Mouse (Mus musculus) urinary bladder, postnatal 25 days (tissue): ENCODE data around the gene Neu3.
"Not testable (repeated sequence)": the region's sequence is repeated elsewhere in the genome, so short reads cannot be mapped to it uniquely, and the experiment has no call there.

Experiments
- DNase-seq: peaks from one replicate; pipeline ENCODE4 v3.0.0; 2022; ENCODE audit warnings: low spot score

Gene Neu3

GRCm38 (mm10) chr7:99833846-99834222 is 5.6 kb upstream of the Neu3 start:
- DNase-seq, result no peak

DNA sequence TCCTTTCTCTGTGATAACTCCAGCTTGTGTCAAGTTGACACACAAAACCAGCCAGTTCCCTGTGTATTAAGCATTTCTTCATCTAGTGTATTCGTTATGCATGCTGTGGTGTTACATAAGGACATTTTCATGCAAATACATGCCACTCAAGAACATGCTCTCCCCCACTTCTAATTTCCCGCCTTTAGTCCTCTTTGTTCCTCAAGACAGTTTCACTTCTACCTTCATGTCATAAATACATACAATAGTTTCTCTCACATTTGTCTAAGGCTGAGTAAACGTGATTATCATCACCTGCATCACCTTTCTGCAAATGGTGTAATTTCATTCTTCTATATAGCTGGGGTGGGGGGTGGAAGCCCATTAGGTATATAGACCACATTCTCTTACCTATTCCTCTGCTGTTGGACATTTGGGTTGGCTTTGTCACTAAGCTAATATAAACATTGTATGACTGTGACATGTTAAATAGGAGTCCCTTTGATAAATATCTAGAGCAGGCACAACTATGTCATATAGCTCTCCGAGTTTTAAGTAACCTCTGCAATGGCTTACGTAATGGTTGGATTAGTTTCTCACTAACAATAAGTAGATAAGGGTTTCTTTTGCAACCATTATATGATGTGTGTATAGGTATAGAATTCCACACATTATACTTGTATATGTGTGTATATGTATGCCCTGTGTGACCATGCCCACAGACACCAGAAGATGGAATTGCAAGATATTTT is 5.1 kb upstream of the Neu3 start:
- DNase-seq, result no peak

DNA sequence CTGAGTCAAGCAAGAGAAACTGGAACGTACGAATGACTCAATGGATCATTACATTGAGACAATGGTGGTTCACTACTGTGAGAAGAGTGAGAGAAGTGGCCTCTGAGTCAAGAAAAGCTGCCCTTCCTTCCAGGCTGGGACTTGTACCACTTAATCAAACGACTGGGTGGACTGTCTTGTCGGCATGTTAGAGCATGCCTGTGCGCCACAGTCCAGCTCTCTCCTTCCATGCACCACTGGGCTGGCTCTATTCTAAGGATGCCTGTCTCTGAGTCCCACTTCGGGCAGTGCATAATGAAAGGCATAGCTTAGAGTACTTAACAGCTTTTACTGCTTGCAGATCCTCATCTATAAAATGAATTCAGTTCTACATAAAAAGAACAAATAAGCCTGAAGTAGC is 2.1 kb downstream of the Neu3 start:
- DNase-seq, result no peak

GRCm38 (mm10) chr7:99825511-99825910 is 2.7 kb downstream of the Neu3 start:
- DNase-seq, result no peak

GRCm38 (mm10) chr7:99824649-99825483 is 3.4 kb downstream of the Neu3 start:
- no peak for DNase-seq

DNA sequence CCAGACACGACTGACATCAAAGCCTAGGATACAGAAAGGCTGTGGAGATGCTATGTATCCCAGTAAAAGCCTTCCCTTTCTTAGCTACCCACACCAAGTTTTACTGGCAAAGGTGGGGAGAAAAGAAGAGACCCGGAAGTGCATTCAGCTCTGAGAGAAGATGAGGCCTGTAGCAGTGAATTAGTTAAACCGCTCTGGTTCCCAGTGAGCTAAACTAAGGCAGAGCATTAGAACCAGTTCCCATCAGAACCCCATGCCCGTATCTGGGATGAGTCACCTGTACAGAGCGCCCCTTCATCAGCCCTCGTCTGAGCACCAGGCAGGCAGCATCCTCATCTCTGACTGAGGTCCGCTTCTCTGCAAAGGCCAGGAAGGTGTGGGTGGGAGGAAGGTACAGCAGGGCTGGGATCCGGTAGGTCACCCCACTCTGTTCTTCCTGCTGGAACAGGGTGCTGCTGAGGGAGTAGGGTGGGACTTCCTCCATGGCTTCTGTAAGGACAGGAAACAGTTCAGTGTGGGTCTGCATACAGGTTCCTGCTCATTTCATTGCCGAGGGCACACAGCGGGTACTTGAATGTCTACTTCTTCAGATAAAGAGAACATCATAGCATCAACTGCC is 5.1 kb downstream of the Neu3 start:
- no peak for DNase-seq

DNA sequence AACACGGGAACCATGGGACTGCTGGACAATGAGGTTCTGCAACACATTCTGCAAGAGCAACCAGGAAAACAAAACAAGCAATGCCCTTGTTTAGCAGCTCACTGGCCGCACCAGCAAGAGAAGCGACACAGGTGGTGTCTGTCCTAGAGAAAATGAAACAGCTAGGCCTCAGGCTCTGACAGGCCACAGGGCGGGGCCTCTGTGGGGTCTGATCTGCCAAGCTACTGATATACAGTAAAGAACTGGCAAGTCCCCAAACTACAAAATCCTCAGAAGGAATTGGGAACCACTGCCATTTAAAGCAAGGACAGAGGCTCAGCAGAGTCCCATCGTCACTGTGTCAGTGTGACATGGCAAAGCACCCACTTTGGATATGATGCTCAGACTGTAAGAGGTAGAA is 5.8 kb downstream of the Neu3 start:
- DNase-seq, result no peak

GRCm38 (mm10) chr7:99821953-99822352 is 6.3 kb downstream of the Neu3 start:
- no peak for DNase-seq

GRCm38 (mm10) chr7:99818181-99818725 is 10.0 kb downstream of the Neu3 start:
- DNase-seq, result not testable (repeated sequence)

GRCm38 (mm10) chr7:99813394-99813793 is 14.8 kb downstream of the Neu3 start:
- DNase-seq, result peak; percentile 45

DNA sequence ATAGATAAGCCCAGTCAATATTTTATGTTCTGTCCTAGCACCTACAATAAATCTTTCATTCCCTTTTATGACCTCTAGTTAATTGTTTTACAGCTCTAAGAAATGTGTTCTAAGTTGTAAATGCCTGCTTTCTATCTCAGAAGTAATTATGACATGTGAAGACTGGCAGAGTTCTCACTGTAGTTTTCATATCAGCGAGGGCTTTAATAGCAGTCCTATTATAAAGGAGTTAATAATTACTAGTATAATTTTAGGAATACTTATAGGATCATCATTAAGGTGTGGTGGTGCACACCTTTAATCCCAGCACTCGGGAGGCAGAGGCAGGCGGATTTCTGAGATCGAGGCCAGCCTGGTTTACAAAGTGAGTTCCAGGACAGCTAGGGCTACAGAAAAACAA is 16.6 kb downstream of the Neu3 start:
- DNase-seq, result no peak

GRCm38 (mm10) chr7:99810814-99811213 is 17.4 kb downstream of the Neu3 start:
- no peak for DNase-seq

DNA sequence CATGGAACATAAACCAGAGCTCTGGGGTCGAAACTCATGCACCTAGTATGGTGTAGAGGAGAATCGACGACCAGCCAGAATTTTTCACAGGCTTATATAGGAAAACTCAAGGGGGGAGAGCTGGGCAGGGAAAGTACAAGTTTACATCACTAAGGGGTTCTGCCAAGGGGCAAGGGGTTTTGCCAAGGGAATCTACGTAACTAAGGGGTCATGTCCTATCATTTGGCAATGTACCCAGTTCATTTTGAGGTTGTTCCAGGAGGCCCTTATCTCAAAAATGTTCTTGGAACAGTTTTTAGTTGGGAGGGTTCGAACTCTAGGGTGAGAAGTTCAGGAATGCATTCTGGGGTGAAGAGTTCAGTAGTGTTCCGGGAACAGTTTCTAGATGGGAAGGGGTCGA is 21.2 kb downstream of the Neu3 start:
- not testable (repeated sequence) for DNase-seq

DNA sequence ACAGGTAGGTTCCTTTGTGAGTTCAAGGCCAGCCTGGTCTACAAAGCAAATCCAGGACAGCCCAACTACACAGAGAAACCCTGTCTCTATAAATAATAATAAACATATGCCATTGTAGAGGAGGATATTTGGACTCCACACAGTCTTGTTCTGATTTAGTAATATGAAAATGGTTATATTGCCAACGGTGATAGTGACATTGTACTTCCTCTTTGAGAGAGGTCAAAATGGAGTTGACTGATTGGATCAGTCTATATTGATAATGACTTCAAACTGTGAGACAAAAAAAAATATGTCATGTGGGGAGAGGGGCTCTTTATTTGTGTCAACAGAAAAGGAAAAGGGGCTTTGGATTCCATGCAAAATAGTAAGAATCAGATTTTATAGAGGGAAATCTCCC is 22.9 kb downstream of the Neu3 start:
- DNase-seq, result no peak

GRCm38 (mm10) chr7:99804033-99804432 is 24.2 kb downstream of the Neu3 start:
- not testable (repeated sequence) for DNase-seq

DNA sequence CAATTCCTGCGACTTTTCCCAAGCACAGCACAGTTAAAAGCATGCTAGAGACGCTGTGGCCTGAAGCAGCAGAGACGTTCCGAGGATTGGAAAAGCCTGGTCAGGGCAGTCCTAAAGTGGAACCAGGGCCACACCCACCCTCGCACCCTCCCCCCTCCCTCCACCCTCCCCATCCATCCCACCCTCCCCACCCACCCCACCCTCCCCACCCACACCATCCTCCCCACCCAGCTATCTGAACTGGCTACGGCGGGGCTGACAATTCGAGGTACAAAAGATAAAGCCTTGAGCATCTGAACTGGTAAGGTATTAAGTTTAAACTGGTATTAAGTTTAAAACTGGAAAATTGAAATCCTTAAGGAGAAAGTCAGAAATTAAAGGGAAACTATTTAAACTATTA is 24.7 kb downstream of the Neu3 start:
- no peak for DNase-seq

GRCm38 (mm10) chr7:99799118-99799517 is 29.1 kb downstream of the Neu3 start:
- DNase-seq, result no peak

DNA sequence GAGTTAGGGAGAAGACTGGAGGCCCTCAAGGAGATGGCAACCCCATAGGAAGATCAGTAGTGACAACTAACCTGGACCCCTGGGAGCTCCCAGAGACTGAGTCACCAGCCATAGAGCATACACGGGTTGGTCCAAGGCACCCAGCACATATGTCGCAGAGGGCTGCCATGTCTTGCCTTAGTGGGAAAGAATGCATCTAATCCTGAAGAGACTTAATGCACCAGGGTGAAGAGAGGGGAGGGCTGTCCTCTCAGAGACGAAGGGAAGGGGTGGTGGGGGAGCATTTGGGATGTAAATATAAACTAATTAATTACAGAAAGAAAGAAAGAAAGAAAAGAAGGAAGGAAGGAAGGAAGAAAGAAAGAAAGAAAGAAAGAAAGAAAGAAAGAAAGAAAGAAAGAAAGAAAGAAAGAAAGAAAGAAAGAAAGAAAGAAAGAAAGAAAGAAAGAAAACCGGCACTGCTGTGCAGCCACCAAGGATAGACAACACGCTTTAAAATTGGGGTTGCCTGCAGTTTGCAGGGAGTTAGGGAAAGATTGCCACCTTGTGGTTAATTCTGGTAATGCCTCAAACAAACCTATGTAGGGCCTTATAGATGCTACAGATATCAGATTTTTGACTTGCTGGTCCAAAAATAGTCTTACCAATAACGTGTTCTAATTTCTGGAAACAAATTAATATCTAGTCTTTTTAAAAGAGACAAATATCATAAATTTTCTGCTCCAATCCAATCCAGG is 30.1 kb downstream of the Neu3 start:
- DNase-seq, result peak; percentile 62

DNA sequence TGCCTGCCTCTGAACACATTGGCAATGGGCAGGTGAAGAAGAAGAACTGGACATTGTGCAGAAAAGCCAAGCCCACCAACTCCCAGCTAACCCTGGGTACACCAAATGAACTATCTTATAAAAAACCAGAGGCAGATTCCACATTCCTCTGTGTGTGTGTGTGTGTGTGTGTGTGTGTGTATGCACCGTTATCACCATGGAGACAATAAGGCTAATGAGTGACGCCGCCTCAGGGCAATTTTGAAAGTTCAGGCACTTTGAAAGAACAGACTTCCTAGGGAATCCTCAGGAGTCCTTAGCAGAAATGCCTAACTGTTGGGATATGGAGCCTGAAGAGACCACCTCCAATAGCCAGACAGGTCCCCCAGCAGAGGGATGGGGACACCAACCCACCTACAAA is 31.0 kb downstream of the Neu3 start:
- DNase-seq, result no peak

GRCm38 (mm10) chr7:99796471-99796870 is 31.7 kb downstream of the Neu3 start:
- DNase-seq, result no peak

GRCm38 (mm10) chr7:99795192-99795981 is 32.8 kb downstream of the Neu3 start:
- DNase-seq, result no peak
